Mouse (Mus musculus) heart, adult 2 months (tissue): ENCODE data around the gene Tgif1.

ENCODE experiments used
- CTCF ChIP-seq: fragments of 200-600 bp; IDR thresholded peaks from 2 replicates; pipeline ENCODE4 v1.8.1; 2022; ENCODE audit warnings: antibody characterized with exemption, mild to moderate bottlenecking, moderate library complexity
- EP300 ChIP-seq: fragments of 200-500 bp; IDR thresholded peaks from 2 replicates; pipeline ENCODE4 v1.6.1; 2011; ENCODE audit warnings: low read depth, low read length, control low read depth; ENCODE audit not compliant: insufficient read depth
- POLR2A ChIP-seq: fragments of 200-500 bp; IDR thresholded peaks from 2 replicates; pipeline ENCODE4 v1.6.1; 2011; ENCODE audit warnings: mild to moderate bottlenecking, low read depth, low read length, control low read depth; ENCODE audit not compliant: insufficient read depth

DNA sequence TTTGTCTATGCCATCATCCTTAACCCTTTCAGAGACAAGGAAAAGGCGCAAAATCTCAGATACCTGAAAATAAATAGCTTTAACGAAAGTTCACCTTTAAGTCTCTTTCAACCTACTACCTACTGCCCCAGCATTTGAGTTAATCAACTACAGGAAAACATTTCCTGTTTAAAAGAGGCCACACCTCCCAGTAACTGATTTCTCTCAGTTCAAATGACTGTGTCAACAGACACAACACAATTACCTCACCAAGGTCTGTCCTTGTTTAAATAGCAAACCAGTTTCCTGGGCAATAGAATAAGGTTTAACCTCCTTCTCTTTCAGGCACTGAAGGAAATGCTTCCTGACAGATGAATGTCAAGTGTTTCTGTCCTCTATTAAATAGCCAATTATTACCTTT, 7.8 kb downstream of the Tgif1 start:
- no peak for TF ChIP-seq EP300
- TF ChIP-seq CTCF = no peak
- no peak for TF ChIP-seq POLR2A
